Mouse (Mus musculus): Measurements from ENCODE around the gene Tmem184b. TPM values are rescaled to one million over a fixed set of nuclear protein-coding genes. Genes with fewer than 3 reads are reported as not detected.
A peak's percentile ranks its signal among the peaks of the same experiment; 100 is the strongest.

The Tmem184b gene
- 10 to 100 TPM; 57.2 to 67.5 TPM for total RNA-seq (2021)

DNA sequence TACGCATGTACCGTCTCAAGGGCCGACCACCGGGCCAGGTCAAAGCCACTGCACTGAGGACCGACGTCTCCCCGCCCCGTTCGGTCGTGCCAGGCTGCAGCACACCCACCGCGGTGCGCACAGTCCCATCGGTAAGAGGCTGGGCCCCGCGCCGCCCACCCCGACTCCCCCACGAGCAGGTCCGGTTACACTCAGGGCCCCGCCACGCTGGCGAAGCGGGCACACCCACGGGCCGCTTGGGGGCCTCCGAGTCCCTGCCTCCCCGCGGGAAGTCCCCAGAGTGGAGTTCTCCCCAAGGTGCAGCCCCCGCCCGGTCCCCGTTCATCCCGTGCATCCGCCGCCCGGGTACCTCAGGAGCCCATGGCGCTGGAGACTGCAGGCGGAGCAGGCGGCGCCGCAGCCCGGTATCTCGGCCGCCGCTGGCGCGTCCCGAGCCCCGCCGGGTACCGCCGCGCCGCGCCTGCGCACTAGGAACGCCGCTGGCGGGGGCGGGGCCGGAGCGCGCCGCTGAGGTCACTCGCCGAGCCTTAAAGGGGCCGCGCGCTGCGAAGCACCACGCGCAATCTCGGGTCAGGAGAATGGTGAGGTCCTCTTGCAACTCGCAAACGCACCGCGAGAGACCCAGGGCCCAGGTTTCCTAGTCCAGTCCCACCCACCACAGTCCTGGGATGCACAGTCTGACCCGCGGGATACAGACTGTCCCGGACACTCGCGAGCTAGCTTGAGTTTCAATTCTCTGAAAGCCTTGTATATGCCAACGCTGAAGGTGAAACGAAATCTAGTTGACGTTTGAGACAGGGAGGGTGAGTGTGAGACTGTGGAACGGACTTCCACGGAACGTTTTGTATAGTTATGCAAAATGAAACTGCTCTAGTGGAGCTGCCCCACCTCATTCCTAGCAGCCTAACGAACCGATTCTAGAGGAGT is at the start of gene Tmem184b:
Gene Tmem184b (minus strand): TSS at position 734 of the 927 bp plus-strand sequence.
- DNase-seq (ENCODE audit: low spot score in 2 of 2) = peak; percentile 87 to 93
- intact Hi-C loops (cut with DNase I) = loop anchor here (1.0 to 5.0 kb wide), 4 partner anchors 24 to 64 kb away; no protein-coding TSS in a partner anchor

DNA sequence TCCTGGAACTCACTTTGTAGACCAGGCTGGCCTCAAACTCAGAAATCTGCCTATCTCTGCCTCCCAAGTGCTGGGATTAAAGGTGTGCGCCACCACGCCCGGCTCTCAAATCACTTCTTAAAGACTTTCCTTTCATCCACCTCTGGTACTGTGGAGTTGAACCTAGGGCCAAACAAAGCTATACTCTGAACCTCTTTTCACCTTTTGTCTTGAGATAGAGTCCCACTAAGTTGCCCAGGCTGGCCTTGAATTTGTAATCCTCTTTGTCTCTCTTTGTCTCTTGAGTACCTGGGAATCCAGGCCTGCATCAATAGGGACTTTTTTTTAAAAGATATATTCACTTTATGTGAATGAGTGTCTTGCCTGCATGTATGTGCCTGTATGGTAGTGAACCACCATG is 44.7 kb upstream of the Tmem184b start:
- DNase-seq (ENCODE audit: low spot score in 2 of 2) = no peak
- intact Hi-C loops (cut with DNase I) = no loop called here

DNA sequence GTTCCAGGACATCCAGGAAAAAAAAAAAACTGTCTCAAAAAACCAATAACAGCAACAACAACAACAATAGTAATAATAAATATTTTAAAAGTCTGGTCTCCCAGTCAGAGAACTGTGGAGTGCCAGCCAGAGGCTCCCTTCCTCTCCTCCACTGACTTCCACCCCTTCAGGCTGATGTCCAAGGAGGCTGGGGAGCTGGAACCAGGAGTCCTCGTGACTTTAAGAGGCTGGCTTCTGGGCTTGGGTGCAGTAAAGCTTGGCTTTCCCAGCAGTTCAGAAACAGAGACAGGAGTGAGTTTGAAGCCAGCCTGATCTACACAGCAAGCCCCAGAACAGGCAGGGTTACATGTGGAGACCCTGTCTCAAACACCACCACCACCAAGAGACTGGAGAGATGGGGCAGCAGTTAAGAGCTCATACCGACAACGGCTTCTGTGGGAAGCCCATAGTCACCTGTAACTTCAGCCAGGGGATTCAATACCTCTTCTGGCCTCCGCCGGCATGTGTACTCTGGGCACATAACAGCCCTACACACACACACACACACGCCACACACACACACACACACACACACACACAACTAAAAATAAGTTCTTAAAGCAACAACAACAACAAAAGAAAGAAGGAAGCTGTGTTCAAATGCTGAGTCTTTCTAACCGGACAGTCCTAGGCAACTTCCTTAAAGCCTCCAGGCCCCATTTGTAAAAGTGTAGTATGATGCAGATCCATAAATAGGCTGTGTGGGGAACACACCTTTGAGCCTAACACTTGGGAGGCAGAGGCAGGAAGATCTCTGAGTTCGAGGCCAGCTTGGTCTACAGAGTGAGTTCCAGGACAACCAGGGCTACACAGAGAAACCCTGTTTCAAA is 42.7 kb upstream of the Tmem184b start:
- intact Hi-C loops (cut with DNase I) = no loop called here
- no peak for DNase-seq (ENCODE audit: low spot score in 2 of 2)

- intact Hi-C loops (cut with DNase I) = no loop called here
- DNase-seq (ENCODE audit: low spot score in 2 of 2) = peak; percentile 44 to 92
These were observed 40.6 kb upstream of the Tmem184b start for GRCm38 (mm10) chr15:79443856-79444410.

DNA sequence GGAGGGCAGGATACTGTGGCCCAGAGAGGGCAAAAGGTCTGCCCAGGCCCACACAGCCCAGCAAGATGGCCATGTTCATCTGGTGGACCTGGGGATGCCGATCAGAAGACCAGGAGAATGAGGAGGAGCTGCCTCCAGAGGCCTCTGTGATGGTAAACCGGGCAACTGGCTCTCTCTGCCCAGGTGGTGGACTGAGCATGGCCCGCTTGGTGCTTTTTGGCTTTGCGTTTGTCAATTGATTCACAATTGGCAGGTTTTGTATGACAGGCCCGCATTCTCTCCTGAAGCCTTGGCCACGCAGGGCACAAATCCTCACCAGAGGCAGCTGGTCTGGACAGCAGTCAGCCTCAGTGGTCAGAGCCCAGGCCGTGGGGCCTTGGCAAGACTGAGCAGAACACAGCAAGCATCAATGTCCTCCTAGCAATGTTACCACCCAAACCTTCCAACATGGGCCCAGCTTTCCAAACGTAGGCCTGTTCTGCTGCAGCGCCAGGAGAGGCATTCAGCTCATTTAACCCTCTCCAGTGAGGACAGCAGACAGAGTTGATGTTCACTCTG is 39.7 kb upstream of the Tmem184b start:
- DNase-seq (ENCODE audit: low spot score in 2 of 2) = no peak
- intact Hi-C loops (cut with DNase I) = no loop called here

DNA sequence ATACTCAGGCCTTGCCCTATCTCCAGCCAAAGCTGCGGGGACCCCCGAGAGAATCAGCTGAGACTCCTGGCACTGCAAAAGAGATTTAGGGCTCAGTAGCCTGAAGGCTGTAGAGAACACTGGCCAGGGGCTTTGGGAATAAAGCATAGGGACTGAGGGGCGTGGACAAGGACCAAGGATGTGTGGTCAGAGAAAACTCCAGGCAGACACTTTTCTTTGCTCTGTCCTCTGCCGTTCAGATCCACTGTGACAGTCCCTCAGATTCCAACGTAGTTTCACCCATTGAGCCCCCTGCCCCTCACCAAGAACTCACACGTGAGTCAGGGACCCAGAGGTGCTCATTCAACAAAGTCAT is 38.9 kb upstream of the Tmem184b start:
- intact Hi-C loops (cut with DNase I) = no loop called here
- DNase-seq (ENCODE audit: low spot score in 2 of 2) = no peak

DNA sequence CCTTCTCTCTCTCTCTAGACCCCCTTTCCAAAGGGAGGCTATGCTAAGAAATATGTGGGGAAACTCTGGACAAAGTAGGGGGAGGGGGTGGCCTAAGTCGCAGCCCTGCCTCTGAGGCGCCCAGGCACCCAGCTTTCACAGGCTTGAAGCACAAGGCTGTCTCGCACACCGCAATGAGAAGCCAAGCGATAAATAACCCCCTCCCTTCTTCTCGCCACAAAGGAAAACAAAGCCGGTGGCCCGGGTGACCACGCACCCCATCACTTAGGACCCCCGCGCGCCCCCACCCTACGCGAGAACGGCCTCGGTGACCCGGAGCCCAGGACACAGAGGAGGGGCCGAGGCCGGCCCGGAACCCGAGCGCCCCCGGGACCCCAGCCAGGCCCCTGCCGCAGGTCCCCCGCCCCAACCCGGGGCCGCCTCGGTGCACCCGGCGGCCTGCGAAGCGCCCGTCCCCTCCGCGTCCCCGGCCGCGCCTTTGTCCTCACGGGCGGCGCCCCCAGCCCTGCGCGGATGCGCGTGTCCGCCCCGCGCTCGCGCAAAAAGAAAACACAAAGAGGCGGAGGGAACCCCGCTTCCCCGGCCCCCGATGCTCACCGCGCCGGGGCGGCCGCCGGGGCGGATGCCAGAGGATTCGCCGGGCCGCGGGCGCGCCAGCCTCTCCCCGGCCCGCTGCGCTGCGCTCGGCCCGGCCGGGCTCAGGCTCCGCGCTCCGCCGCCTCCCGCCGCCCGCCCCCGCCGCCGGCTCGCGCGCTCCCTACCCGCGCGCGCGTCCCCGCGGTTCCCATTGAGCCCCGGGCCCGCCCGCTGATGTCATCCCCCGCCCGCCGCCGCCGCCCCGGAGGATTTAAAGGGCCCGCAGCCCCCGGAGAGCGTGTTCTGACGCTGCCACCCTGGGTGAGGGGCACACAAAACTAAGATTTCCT is 38.2 kb upstream of the Tmem184b start:
- intact Hi-C loops (cut with DNase I) = loop anchor here (2.0 kb wide), 1 partner anchor 39 kb away; the partner anchor contains the start of gene Tmem184b
- peak; percentile 81 to 82 for DNase-seq (ENCODE audit: low spot score in 2 of 2)

- DNase-seq (ENCODE audit: low spot score in 2 of 2) = no peak
- intact Hi-C loops (cut with DNase I) = loop anchor here (2.0 kb wide), 1 partner anchor 38 kb away; the partner anchor contains the start of gene Tmem184b
These were observed 37.4 kb upstream of the Tmem184b start for GRCm38 (mm10) chr15:79440651-79441330.

DNA sequence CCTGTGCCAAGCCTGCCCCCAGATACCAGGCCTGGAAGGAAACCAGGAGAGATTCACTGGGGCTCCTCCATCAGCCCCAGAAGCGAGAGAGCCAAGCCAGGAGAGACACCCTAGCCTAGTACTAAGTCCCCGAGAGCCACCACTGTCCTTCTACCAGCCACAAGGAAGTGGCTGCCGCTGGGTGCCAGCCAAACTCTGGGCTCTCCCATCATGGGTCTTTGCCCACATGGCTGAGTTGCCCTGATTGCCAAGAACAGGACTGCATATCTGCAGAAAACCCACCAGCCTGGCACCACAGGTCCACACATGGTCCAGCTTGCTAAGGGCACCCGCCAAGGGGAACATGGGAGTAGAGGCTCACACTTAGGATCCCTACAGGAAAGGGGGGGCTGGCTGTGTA is 36.9 kb upstream of the Tmem184b start:
- intact Hi-C loops (cut with DNase I) = loop anchor here (2.0 kb wide), 1 partner anchor 37 kb away; the partner anchor contains the start of gene Tmem184b

GRCm38 (mm10) chr15:79439386-79439785 is 36.0 kb upstream of the Tmem184b start:
- no peak for DNase-seq (ENCODE audit: low spot score in 2 of 2)
- intact Hi-C loops (cut with DNase I) = no loop called here

More for the DNA sequence above, 36.9 kb upstream of the Tmem184b start:
- peak; percentile 57 to 69 for DNase-seq (ENCODE audit: low spot score in 2 of 2)

DNA sequence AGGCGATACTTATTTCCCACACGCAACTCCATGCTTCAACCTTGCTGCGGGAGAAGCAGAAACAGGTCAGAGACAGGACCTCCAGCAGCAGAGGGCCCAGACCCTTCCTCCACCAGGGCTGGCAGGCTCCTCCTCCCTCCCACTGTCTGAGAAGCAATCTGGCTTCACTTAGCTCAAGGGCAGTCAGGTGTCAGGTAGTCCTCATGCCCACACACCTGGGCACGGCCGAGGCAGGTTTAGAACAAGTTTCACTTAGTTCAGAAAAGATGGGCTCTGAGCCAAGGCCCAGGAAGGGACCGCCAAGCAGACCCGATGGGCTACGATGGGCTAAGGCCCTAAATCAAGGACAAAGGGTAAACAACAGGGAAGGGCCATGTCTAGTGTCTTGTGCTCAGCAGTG is 35.4 kb upstream of the Tmem184b start:
- intact Hi-C loops (cut with DNase I) = no loop called here
- DNase-seq (ENCODE audit: low spot score in 2 of 2) = no peak

- no peak for DNase-seq (ENCODE audit: low spot score in 2 of 2)
- intact Hi-C loops (cut with DNase I) = no loop called here
These were observed 34.9 kb upstream of the Tmem184b start for GRCm38 (mm10) chr15:79438209-79438810.

DNA sequence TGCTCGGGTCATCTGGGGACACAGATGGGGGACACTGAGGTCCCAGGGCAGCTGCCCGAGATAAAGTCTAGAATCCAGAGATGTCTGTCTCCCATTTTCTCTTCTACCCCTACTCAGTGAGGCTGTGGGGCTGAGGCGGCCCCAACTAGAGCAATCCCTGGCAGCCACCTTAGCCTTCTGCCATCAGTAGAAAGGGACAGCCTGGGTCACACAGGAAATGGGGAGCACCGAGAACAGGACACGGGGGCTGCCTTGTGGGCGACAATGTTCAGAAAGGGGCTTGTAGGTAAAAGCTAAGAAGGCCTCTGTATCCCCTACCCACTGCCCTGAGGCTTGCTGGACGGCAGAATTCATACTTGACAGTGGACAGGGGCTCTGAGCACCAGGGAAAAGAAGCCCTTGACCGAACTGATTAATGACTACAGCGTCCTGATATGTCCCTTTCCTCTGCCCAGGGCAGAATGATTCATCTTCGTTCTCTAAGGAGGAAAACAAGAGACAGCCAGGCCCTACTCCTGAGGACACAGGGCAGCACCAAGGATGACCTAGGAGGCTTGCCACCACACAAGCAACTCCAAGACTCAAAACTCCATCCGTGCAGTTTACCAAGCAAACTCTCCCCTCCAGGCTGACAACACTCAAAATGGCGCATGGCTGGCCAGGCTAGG is 34.3 kb upstream of the Tmem184b start:
- no peak for DNase-seq (ENCODE audit: low spot score in 2 of 2)
- intact Hi-C loops (cut with DNase I) = no loop called here

- DNase-seq (ENCODE audit: low spot score in 2 of 2) = no peak
- intact Hi-C loops (cut with DNase I) = no loop called here
These were observed 33.1 kb upstream of the Tmem184b start for GRCm38 (mm10) chr15:79436481-79436921.

GRCm38 (mm10) chr15:79435191-79435671 is 31.9 kb upstream of the Tmem184b start:
- no peak for DNase-seq (ENCODE audit: low spot score in 2 of 2)
- intact Hi-C loops (cut with DNase I) = no loop called here

GRCm38 (mm10) chr15:79432892-79433291 is 29.5 kb upstream of the Tmem184b start:
- intact Hi-C loops (cut with DNase I) = loop anchor here (2.0 kb wide), 1 partner anchor 30 kb away; the partner anchor contains the start of gene Tmem184b
- DNase-seq (ENCODE audit: low spot score in 2 of 2) = peak; percentile 53 to 84

GRCm38 (mm10) chr15:79432328-79432727 is 29.0 kb upstream of the Tmem184b start:
- intact Hi-C loops (cut with DNase I) = loop anchor here (2.0 kb wide), 1 partner anchor 30 kb away; the partner anchor contains the start of gene Tmem184b
- DNase-seq (ENCODE audit: low spot score in 2 of 2) = peak in 1 of 2 experiments; percentile 71

Data from left cerebral cortex, postnatal 25 days (tissue).